In the genomic region with DNA sequence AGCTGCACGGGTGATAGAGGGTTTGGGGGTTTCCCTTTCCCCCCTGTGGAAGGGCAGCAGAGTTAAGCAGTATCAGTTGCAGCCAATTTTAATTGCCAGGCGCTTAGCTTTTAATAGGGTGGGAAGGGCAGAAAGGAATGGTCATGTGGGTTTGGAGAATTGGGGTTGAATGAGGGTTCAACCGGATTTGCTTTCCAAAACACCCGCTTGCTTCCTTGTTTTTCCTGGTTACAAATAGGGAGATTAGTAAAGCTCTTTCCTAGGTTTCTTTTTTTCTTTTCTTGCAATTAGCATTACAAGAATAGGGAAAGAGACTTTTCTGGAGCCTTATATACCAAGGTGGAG, we compare ENCODE assay signal across 8 mouse cellular contexts. TPM values are rescaled to one million over a fixed set of nuclear protein-coding genes. Genes with fewer than 3 reads are reported as not detected.
DNase-seq lines count a peak whose midpoint lies in the region; ATAC-seq and TF ChIP-seq lines count a peak whose summit lies in the region.

No protein-coding gene starts in this region.

- TF ChIP-seq POLR2A in ES-Bruce4 (IDR thresholded peaks at IDR 0.05; ENCODE audit: insufficient read depth, low read length): no peak

- intact Hi-C loops in gastrocnemius, postnatal 14 days (cut with DNase I; ENCODE audit: low total_unique reads): no loop called here

- peak overlapping the region; percentile 83 for H3K4me2 ChIP-seq in forebrain, embryonic 16.5 days (ENCODE audit: low read length)
- peak overlapping the region; percentile 84 for H3K4me2 ChIP-seq in liver, embryonic 14.5 days (ENCODE audit: low read depth)

- no peak for TF ChIP-seq EP300 in ES-Bruce4 (IDR thresholded peaks at IDR 0.05; ENCODE audit: insufficient read depth, low read depth, low read length)
- no peak for TF ChIP-seq EP300 in liver, embryonic 14.5 days (IDR thresholded peaks at IDR 0.05; ENCODE audit: low read depth)

- peaks cover 3% of the 10 kb centered on the region for H3K4me1 ChIP-seq in ES-Bruce4 (ENCODE audit: control insufficient read depth, insufficient read depth, low read length)
- H3K4me1 ChIP-seq in forebrain, embryonic 16.5 days (replicated peaks; ENCODE audit: control insufficient read depth, insufficient read depth, low read length): peaks cover 40% of the 10 kb centered on the region
- peaks cover 13 to 17% of the 10 kb centered on the region in 2 experiments for H3K4me1 ChIP-seq in liver, embryonic 14.5 days (replicated peaks; ENCODE audit: control insufficient read depth in 2 of 2, insufficient read depth in 2 of 2, low read length in 1 of 2)

- no peaks in the 10 kb centered on the region for H3K36me3 ChIP-seq in ES-Bruce4 (ENCODE audit: control insufficient read depth, insufficient read depth, low read length, poor library complexity, severe bottlenecking)
- H3K36me3 ChIP-seq in forebrain, embryonic 16.5 days (ENCODE audit: control insufficient read depth, insufficient read depth): 0 out of 2 replicates have a peak, but pooled peaks cover 2% of the 10 kb centered on the region
- no peaks in the 10 kb centered on the region for H3K36me3 ChIP-seq in liver, embryonic 14.5 days (replicated peaks; ENCODE audit: control insufficient read depth, insufficient read depth, low read depth)

- no peaks in the 10 kb centered on the region for H3K27me3 ChIP-seq in ES-Bruce4 (ENCODE audit: control insufficient read depth, insufficient read depth, low read length, poor library complexity, severe bottlenecking)
- no peaks in the 10 kb centered on the region for H3K27me3 ChIP-seq in forebrain, embryonic 16.5 days (replicated peaks; ENCODE audit: control insufficient read depth, insufficient read depth, low read length)
- no peaks in the 10 kb centered on the region for H3K27me3 ChIP-seq in liver, embryonic 14.5 days (ENCODE audit: control insufficient read depth, insufficient read depth, low read length)

- DNase-seq in gastrocnemius, adult 18-20 months (ENCODE audit: low spot score): peak; percentile 28
- DNase-seq in gastrocnemius, postnatal 14 days: no peak
- DNase-seq in liver, embryonic 14.5 days (ENCODE audit: low read depth in 3 of 3, low spot score in 3 of 3): no peak
- no peak for DNase-seq in thymus, postnatal 14 days
- DNase-seq in adrenal gland, postnatal 25 days: no peak
- DNase-seq in embryo, embryonic 9.5 days (ENCODE audit: extremely low spot score): no peak

- H3K4me3 ChIP-seq in ES-Bruce4 (ENCODE audit: low read depth, low read length): peak overlapping the region; percentile 76
- peak overlapping the region; percentile 88 for H3K4me3 ChIP-seq in forebrain, embryonic 16.5 days (replicated peaks; ENCODE audit: low read length)
- H3K4me3 ChIP-seq in liver, embryonic 14.5 days (ENCODE audit: insufficient read depth in 1 of 2, low read depth in 2 of 2, low read length in 2 of 2): peak overlapping the region; percentile 73 to 82

- no peaks in the 10 kb centered on the region for H3K9me3 ChIP-seq in ES-Bruce4 (replicated peaks; ENCODE audit: control insufficient read depth, insufficient read depth, low read length, poor library complexity, severe bottlenecking)
- H3K9me3 ChIP-seq in forebrain, embryonic 16.5 days (ENCODE audit: control insufficient read depth, low read length): no peaks in the 10 kb centered on the region
- H3K9me3 ChIP-seq in liver, embryonic 14.5 days (ENCODE audit: control insufficient read depth, low read length): no peaks in the 10 kb centered on the region

- H3K27ac ChIP-seq in ES-Bruce4 (ENCODE audit: insufficient read depth, low read length): peak overlapping the region; percentile 92
- peak overlapping the region; percentile 99 for H3K27ac ChIP-seq in forebrain, embryonic 16.5 days (ENCODE audit: low read length)
- peak overlapping the region; percentile 83 for H3K27ac ChIP-seq in liver, embryonic 14.5 days

- WGBS in forebrain, embryonic 16.5 days: 0% methylated on average over 4 of the region's 4 CpGs
- 1% methylated on average over 4 of the region's 4 CpGs for WGBS in liver, embryonic 14.5 days (ENCODE audit: insufficient replicate concordance)

- no peak for TF ChIP-seq CTCF in ES-Bruce4 (IDR thresholded peaks at IDR 0.05; ENCODE audit: low read depth, low read length)
- no peak for TF ChIP-seq CTCF in liver, embryonic 14.5 days (IDR thresholded peaks at IDR 0.05; ENCODE audit: low read depth)

- no peak for ATAC-seq in forebrain, embryonic 16.5 days
- no peak for ATAC-seq in liver, embryonic 14.5 days (ENCODE audit: insufficient read depth)

- H3K9ac ChIP-seq in ES-Bruce4 (ENCODE audit: low read depth, poor library complexity, severe bottlenecking): peak overlapping the region; percentile 69
- H3K9ac ChIP-seq in forebrain, embryonic 16.5 days (replicated peaks; ENCODE audit: low read depth, low read length): peak overlapping the region; percentile 96
- H3K9ac ChIP-seq in liver, embryonic 14.5 days (replicated peaks): peak overlapping the region; percentile 96

RNA-seq across cellular contexts. Expression of a gene that starts 1.2 kb away (rescaled TPM):
- 10 to 100 TPM; 28.1 to 35.8 TPM for total RNA-seq in gastrocnemius, adult 18-20 months (2021)
- total RNA-seq in gastrocnemius, postnatal 14 days (2021): 10 to 100 TPM; 26.3 to 27.7 TPM
- 45.2 and 49.8 TPM in 2 replicates for polyA plus RNA-seq in ES-Bruce4 (2011; ENCODE audit: insufficient read depth, insufficient read length, low read depth, missing spikeins)
- polyA plus RNA-seq in forebrain, embryonic 16.5 days (2015; fragmentation: Nextera tagmentation; extraction: Ambion mirVana): 55.5 and 61.7 TPM in 2 replicates
- 15.3 and 15.8 TPM in 2 replicates for polyA plus RNA-seq in liver, embryonic 14.5 days (2012; rRNA removed)
- polyA plus RNA-seq in liver, embryonic 14.5 days (2014; fragmentation: Nextera tagmentation; extraction: Ambion mirVana): 16.5 and 18.9 TPM in 2 replicates
- 35.9 and 36.5 TPM in 2 replicates for total RNA-seq in adrenal gland, postnatal 25 days (2021)

RNA-seq across cellular contexts. Expression of a gene that starts 15.3 kb away (rescaled TPM):
- 10 to 100 TPM; 26.0 to 28.9 TPM for total RNA-seq in gastrocnemius, adult 18-20 months (2021)
- 10 to 100 TPM; 19.3 to 25.3 TPM for total RNA-seq in gastrocnemius, postnatal 14 days (2021)
- polyA plus RNA-seq in ES-Bruce4 (2011; ENCODE audit: insufficient read depth, insufficient read length, low read depth, missing spikeins): 42.9 and 52.0 TPM in 2 replicates
- polyA plus RNA-seq in forebrain, embryonic 16.5 days (2015; fragmentation: Nextera tagmentation; extraction: Ambion mirVana): 55.7 and 62.7 TPM in 2 replicates
- 23.4 and 24.0 TPM in 2 replicates for polyA plus RNA-seq in liver, embryonic 14.5 days (2012; rRNA removed)
- 22.1 and 23.3 TPM in 2 replicates for polyA plus RNA-seq in liver, embryonic 14.5 days (2014; fragmentation: Nextera tagmentation; extraction: Ambion mirVana)
- 83.2 and 86.9 TPM in 2 replicates for total RNA-seq in adrenal gland, postnatal 25 days (2021)

RNA-seq across cellular contexts. Expression of a gene that starts 15.3 kb away (rescaled TPM):
- total RNA-seq in gastrocnemius, adult 18-20 months (2021): 100 to 1,000 TPM; 110 to 128 TPM
- total RNA-seq in gastrocnemius, postnatal 14 days (2021): 10 to 100 TPM; 86.7 to 93.6 TPM
- polyA plus RNA-seq in ES-Bruce4 (2011; ENCODE audit: insufficient read depth, insufficient read length, low read depth, missing spikeins): 177 and 182 TPM in 2 replicates
- 118 and 156 TPM in 2 replicates for polyA plus RNA-seq in forebrain, embryonic 16.5 days (2015; fragmentation: Nextera tagmentation; extraction: Ambion mirVana)
- polyA plus RNA-seq in liver, embryonic 14.5 days (2012; rRNA removed): 7.9 and 36.2 TPM in 2 replicates
- 19.9 and 20.7 TPM in 2 replicates for polyA plus RNA-seq in liver, embryonic 14.5 days (2014; fragmentation: Nextera tagmentation; extraction: Ambion mirVana)
- total RNA-seq in adrenal gland, postnatal 25 days (2021): 140 and 145 TPM in 2 replicates

RNA-seq across cellular contexts. Expression of a gene that starts 30.4 kb away (rescaled TPM):
- not detected for total RNA-seq in gastrocnemius, adult 18-20 months (2021)
- total RNA-seq in gastrocnemius, postnatal 14 days (2021): under 1 TPM; 0.20 to 0.27 TPM
- 0.52 and 0.73 TPM in 2 replicates for polyA plus RNA-seq in ES-Bruce4 (2011; ENCODE audit: insufficient read depth, insufficient read length, low read depth, missing spikeins)
- polyA plus RNA-seq in forebrain, embryonic 16.5 days (2015; fragmentation: Nextera tagmentation; extraction: Ambion mirVana): 2.7 and 3.1 TPM in 2 replicates
- 0.27 and 0.39 TPM in 2 replicates for polyA plus RNA-seq in liver, embryonic 14.5 days (2012; rRNA removed)
- 0.49 and 0.70 TPM in 2 replicates for polyA plus RNA-seq in liver, embryonic 14.5 days (2014; fragmentation: Nextera tagmentation; extraction: Ambion mirVana)
- 1.4 and 4.9 TPM in 2 replicates for total RNA-seq in adrenal gland, postnatal 25 days (2021)

RNA-seq across cellular contexts. Expression of a gene that starts 35.4 kb away (rescaled TPM):
- total RNA-seq in gastrocnemius, adult 18-20 months (2021): 10 to 100 TPM; 85.7 to 96.8 TPM
- 10 to 100 TPM; 84.3 to 87.2 TPM for total RNA-seq in gastrocnemius, postnatal 14 days (2021)
- 59.8 and 66.0 TPM in 2 replicates for polyA plus RNA-seq in ES-Bruce4 (2011; ENCODE audit: insufficient read depth, insufficient read length, low read depth, missing spikeins)
- 93.5 and 102 TPM in 2 replicates for polyA plus RNA-seq in forebrain, embryonic 16.5 days (2015; fragmentation: Nextera tagmentation; extraction: Ambion mirVana)
- polyA plus RNA-seq in liver, embryonic 14.5 days (2012; rRNA removed): 14.5 and 23.3 TPM in 2 replicates
- polyA plus RNA-seq in liver, embryonic 14.5 days (2014; fragmentation: Nextera tagmentation; extraction: Ambion mirVana): 45.8 and 51.6 TPM in 2 replicates
- total RNA-seq in adrenal gland, postnatal 25 days (2021): 132 and 151 TPM in 2 replicates
